Mouse (Mus musculus) NIH3T3 (cell line): ENCODE results near the gene Grap2.
"Not testable (repeated sequence)": the region's sequence is repeated elsewhere in the genome, so short reads cannot be mapped to it uniquely, and the experiment has no call there.

ENCODE experiments used
- DNase-seq: peaks from one replicate; pipeline ENCODE4 v3.0.0-alpha.2; 2012; ENCODE audit warnings: low read depth

The Grap2 gene

GRCm38 (mm10) chr15:80566696-80567095 is 5.7 kb upstream of the Grap2 start:
- DNase-seq, result no peak

GRCm38 (mm10) chr15:80567139-80567538 is 5.3 kb upstream of the Grap2 start:
- no peak for DNase-seq

GRCm38 (mm10) chr15:80567731-80568130 is 4.7 kb upstream of the Grap2 start:
- DNase-seq, result peak; percentile 71

- no peak for DNase-seq
Observed at GRCm38 (mm10) chr15:80569205-80569604, 3.2 kb upstream of the Grap2 start.

- no peak for DNase-seq
Observed at GRCm38 (mm10) chr15:80570226-80570625, 2.2 kb upstream of the Grap2 start.

GRCm38 (mm10) chr15:80571611-80572010 is 783 bp upstream of the Grap2 start:
- no peak for DNase-seq

- DNase-seq, result no peak
Observed at GRCm38 (mm10) chr15:80572811-80573520, 572 bp downstream of the Grap2 start.

- no peak for DNase-seq
Observed at GRCm38 (mm10) chr15:80574211-80575040, 2.0 kb downstream of the Grap2 start.

GRCm38 (mm10) chr15:80575817-80576370 is 3.5 kb downstream of the Grap2 start:
- no peak for DNase-seq

GRCm38 (mm10) chr15:80576415-80576994 is 4.1 kb downstream of the Grap2 start:
- no peak for DNase-seq

- DNase-seq, result no peak
Observed at GRCm38 (mm10) chr15:80577166-80577960, 5.0 kb downstream of the Grap2 start.

- DNase-seq, result no peak
Observed at GRCm38 (mm10) chr15:80579121-80579520, 6.7 kb downstream of the Grap2 start.

GRCm38 (mm10) chr15:80580585-80580984 is 8.2 kb downstream of the Grap2 start:
- DNase-seq, result not testable (repeated sequence)

GRCm38 (mm10) chr15:80582581-80583495 is 10.4 kb downstream of the Grap2 start:
- DNase-seq, result peak; percentile 68

- no peak for DNase-seq
Observed at GRCm38 (mm10) chr15:80586296-80586695, 13.9 kb downstream of the Grap2 start.

- no peak for DNase-seq
Observed at GRCm38 (mm10) chr15:80590641-80591040, 18.2 kb downstream of the Grap2 start.

GRCm38 (mm10) chr15:80592737-80593136 is 20.3 kb downstream of the Grap2 start:
- no peak for DNase-seq

- DNase-seq, result peak; percentile 57
Observed at GRCm38 (mm10) chr15:80593877-80594276, 21.5 kb downstream of the Grap2 start.

GRCm38 (mm10) chr15:80598750-80599149 is 26.4 kb downstream of the Grap2 start:
- DNase-seq, result no peak

- no peak for DNase-seq
Observed at GRCm38 (mm10) chr15:80599213-80599750, 26.9 kb downstream of the Grap2 start.
